Mouse (Mus musculus) forebrain, postnatal 0 days (tissue): ENCODE measurements at regions not wholly inside any gene's neighbourhood (a gene's known extent, or its start where the extent isn't known, plus 50 kb on each side); places are given as distances from the start of the nearest gene placed in this dataset.
A peak's percentile ranks its signal among the peaks of the same experiment; 100 is the strongest.

Experiments
- ATAC-seq: fragments of 200-750 bp; cut with Nextera tagmentation; 2 replicates; pipeline ENCODE4 v1.8.0; 2017; ENCODE audit warnings: mild to moderate bottlenecking, moderate library complexity
- DNase-seq: peaks from one replicate; pipeline ENCODE4 v3.0.0-alpha.2; 2015
- H3K27ac ChIP-seq: fragments of 300-500 bp; sonication (generic); 2 replicates; pipeline ENCODE4 v1.5.1; 2014; ENCODE audit warnings: low read depth, mild to moderate bottlenecking, antibody characterized with exemption, low read length, moderate library complexity, mixed read lengths
- H3K27me3 ChIP-seq: fragments of 300-500 bp; sonication (generic); 2 replicates; pipeline ENCODE4 v1.6.1; 2014; ENCODE audit warnings: mild to moderate bottlenecking, low read length, mixed read lengths; ENCODE audit not compliant: insufficient read depth
- H3K36me3 ChIP-seq: fragments of 300-500 bp; sonication (generic); 2 replicates; pipeline ENCODE4 v1.6.1; 2014; ENCODE audit warnings: mild to moderate bottlenecking, moderate library complexity; ENCODE audit not compliant: insufficient read depth
- H3K4me1 ChIP-seq: fragments of 300-500 bp; sonication (generic); 2 replicates; pipeline ENCODE4 v1.6.1; 2014; ENCODE audit warnings: antibody characterized with exemption; ENCODE audit not compliant: insufficient read depth
- H3K4me2 ChIP-seq: fragments of 300-500 bp; sonication (generic); 2 replicates; pipeline ENCODE4 v1.6.1; 2014; ENCODE audit warnings: low read depth, mild to moderate bottlenecking, moderate library complexity
- H3K4me3 ChIP-seq: fragments of 300-500 bp; sonication (generic); 2 replicates; pipeline ENCODE4 v1.5.1; 2014; ENCODE audit warnings: low read depth, low read length, mixed read lengths
- H3K9ac ChIP-seq: fragments of 300-500 bp; sonication (generic); 2 replicates; pipeline ENCODE4 v1.6.1; 2014; ENCODE audit warnings: mild to moderate bottlenecking
- H3K9me3 ChIP-seq: fragments of 300-500 bp; sonication (generic); 2 replicates; pipeline ENCODE4 v1.6.1; 2016; ENCODE audit warnings: low read length
- CTCF ChIP-seq: sonication (generic); IDR thresholded peaks from 2 replicates; pipeline ENCODE4 v1.5.1; 2016; ENCODE audit warnings: antibody characterized with exemption, control low read depth, low read depth
- WGBS: fragments of 180-500 bp; shearing (Covaris S2); extraction: QIAGEN DNeasy Blood & Tissue Kit; methylation state at CpG from one replicate; pipeline ENCODE4 v1.1.7; 2014; 5-methylcytosine and 5-hydroxymethylcytosine counted together

GRCm38 (mm10) chr13:86657051-86657450, 610.3 kb upstream of the Cox7c start:
- H3K9me3 ChIP-seq = no peaks in the 10 kb centered on the region
- ATAC-seq (no peak), DNase-seq (no peak)
- 74% methylated on average over 2 of the region's 2 CpGs for WGBS
- no peak overlapping the region for H3K27ac ChIP-seq
- TF ChIP-seq CTCF = no peak
- H3K4me1 ChIP-seq = no peaks in the 10 kb centered on the region
- H3K36me3 ChIP-seq = no peaks in the 10 kb centered on the region
- no peaks in the 10 kb centered on the region for H3K27me3 ChIP-seq
- no peak overlapping the region for H3K9ac ChIP-seq
- H3K4me3 ChIP-seq = no peak overlapping the region
- H3K4me2 ChIP-seq = no peak overlapping the region

- Histone ChIP-seq H3K4me1 (no peaks in the 10 kb centered on the region), H3K4me3 (no peak overlapping the region), H3K27me3 (no peaks in the 10 kb centered on the region), H3K9ac (no peak overlapping the region), H3K36me3 (no peaks in the 10 kb centered on the region), H3K27ac (no peak overlapping the region), H3K4me2 (no peak overlapping the region), H3K9me3 (no peaks in the 10 kb centered on the region)
- ATAC-seq (no peak), DNase-seq (no peak)
- no peak for TF ChIP-seq CTCF
- 82% methylated on average over 1 of the region's 1 CpGs for WGBS
These were observed 575.1 kb upstream of the Cox7c start for GRCm38 (mm10) chr13:86621761-86622160.

GRCm38 (mm10) chr13:86602015-86602414, 555.3 kb upstream of the Cox7c start:
- Histone ChIP-seq H3K36me3 (no peaks in the 10 kb centered on the region), H3K27ac (no peak overlapping the region), H3K4me1 (no peaks in the 10 kb centered on the region), H3K9ac (no peak overlapping the region), H3K27me3 (no peaks in the 10 kb centered on the region), H3K9me3 (no peaks in the 10 kb centered on the region), H3K4me2 (no peak overlapping the region), H3K4me3 (no peak overlapping the region)
- no peak for TF ChIP-seq CTCF
- DNase-seq = no peak
- peak; percentile 61; the same call in 1 of the 2 replicates for ATAC-seq

- Histone ChIP-seq H3K36me3 (no peaks in the 10 kb centered on the region), H3K4me2 (no peak overlapping the region), H3K9ac (no peak overlapping the region), H3K9me3 (no peaks in the 10 kb centered on the region), H3K27ac (no peak overlapping the region), H3K4me3 (no peak overlapping the region), H3K4me1 (no peaks in the 10 kb centered on the region), H3K27me3 (no peaks in the 10 kb centered on the region)
- WGBS = 97% methylated on average over 3 of the region's 3 CpGs
- DNase-seq (no peak), ATAC-seq (no peak)
- no peak for TF ChIP-seq CTCF
These were observed 548.4 kb upstream of the Cox7c start for GRCm38 (mm10) chr13:86595126-86595525.

GRCm38 (mm10) chr13:86571901-86572300, 525.2 kb upstream of the Cox7c start:
- no peak for TF ChIP-seq CTCF
- Histone ChIP-seq H3K9ac (no peak overlapping the region), H3K4me1 (no peaks in the 10 kb centered on the region), H3K36me3 (no peaks in the 10 kb centered on the region), H3K4me3 (no peak overlapping the region), H3K27me3 (no peaks in the 10 kb centered on the region), H3K27ac (no peak overlapping the region), H3K9me3 (no peaks in the 10 kb centered on the region), H3K4me2 (no peak overlapping the region)
- no peak for DNase-seq
- WGBS = 12% methylated on average over 1 of the region's 1 CpGs
- ATAC-seq = no peak

- 75% methylated on average over 2 of the region's 2 CpGs for WGBS
- H3K27ac ChIP-seq = no peak overlapping the region
- ATAC-seq (no peak), DNase-seq (no peak)
- no peaks in the 10 kb centered on the region for H3K9me3 ChIP-seq
- H3K4me1 ChIP-seq = no peaks in the 10 kb centered on the region
- no peaks in the 10 kb centered on the region for H3K36me3 ChIP-seq
- H3K9ac ChIP-seq = no peak overlapping the region
- no peak overlapping the region for H3K4me3 ChIP-seq
- no peak for TF ChIP-seq CTCF
- H3K4me2 ChIP-seq = no peak overlapping the region
- no peaks in the 10 kb centered on the region for H3K27me3 ChIP-seq
These were observed 508.9 kb upstream of the Cox7c start for GRCm38 (mm10) chr13:86555596-86555995.
